Mouse (Mus musculus): ENCODE results near the gene Tnfrsf8.

Tnfrsf8 gene

DNA sequence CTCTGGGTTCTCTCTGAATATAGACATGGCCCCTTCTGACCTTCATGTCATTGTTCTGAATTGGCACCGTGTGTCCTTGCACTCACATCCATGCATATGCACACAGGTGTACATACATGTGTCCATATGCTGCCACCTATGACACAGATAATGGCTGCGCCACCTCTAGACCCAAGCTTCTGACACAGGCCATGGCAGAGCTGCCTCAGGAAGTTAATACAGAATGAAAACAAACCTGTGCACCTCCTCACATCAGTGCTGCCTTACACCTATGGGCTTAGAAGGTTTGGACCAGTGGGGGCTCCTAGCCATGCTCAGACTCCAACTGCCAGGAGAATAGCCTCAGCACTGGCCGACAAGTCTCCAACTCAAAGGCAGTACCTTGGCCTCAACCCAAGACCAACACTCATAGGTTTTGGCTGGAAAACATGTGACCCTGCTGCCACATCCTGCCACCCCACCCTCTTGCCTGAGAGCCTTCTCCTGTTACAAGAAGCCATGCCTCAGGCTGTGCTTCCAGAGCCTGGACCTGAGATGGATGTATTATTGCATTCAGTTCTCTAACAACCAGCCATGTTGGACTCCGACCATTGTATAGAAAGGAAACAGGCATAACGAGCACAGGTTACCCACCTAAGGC, 85.3 kb downstream of the Tnfrsf8 start:
- DNase-seq: no peak

DNA sequence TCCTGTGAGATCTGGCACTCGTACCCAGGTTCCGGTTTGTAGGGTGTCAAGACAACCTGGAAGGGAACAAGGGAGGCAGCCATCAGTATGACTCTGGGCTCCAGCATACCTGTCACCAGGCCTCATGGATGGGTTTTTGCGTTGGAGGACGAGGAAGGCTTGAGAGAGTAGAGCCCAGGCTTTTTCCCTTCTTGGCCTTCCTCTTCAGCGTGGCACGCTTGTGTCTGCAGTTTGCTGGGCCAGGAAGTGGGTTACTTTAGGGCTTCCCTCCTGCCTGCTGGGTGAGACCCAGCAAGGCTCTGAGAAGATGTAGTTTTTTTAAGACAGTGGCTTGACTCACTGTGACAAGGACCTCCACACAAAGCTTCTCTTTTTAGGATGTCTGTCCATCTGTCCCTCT, 85.9 kb downstream of the Tnfrsf8 start:
- no peak for DNase-seq

- DNase-seq: no peak
Measured at GRCm38 (mm10) chr4:145224613-145225012, 90.4 kb downstream of the Tnfrsf8 start.

- DNase-seq: no peak
Measured at GRCm38 (mm10) chr4:145222064-145222463, 92.9 kb downstream of the Tnfrsf8 start.

DNA sequence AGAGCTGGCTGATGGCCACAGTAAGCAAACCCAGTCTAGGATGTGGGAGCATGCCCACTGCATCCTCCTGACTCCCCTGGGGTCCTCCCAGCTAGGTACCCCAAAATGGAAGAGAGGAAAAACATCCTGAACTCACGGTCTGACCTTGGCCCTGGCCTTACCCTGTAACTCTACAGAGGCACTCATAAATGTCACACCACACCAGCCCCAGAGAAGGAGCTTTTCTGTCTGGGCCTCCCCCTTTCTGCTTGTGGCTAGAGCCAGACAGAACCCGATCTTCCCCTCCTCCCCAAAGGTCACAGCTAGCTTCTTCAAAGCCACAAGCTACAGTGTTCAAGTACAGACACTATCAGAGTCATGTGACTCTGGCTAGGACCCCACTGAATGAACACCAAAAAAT, 93.6 kb downstream of the Tnfrsf8 start:
- DNase-seq: no peak

GRCm38 (mm10) chr4:145220001-145220400, 95.0 kb downstream of the Tnfrsf8 start:
- no peak for DNase-seq

GRCm38 (mm10) chr4:145219240-145219985, 95.6 kb downstream of the Tnfrsf8 start:
- DNase-seq: no peak

- no peak for DNase-seq
Measured at GRCm38 (mm10) chr4:145217837-145218236, 97.1 kb downstream of the Tnfrsf8 start.

All from retina, postnatal 1 day (tissue).